Mouse (Mus musculus) cerebellum, adult 8-10 months (tissue): Measurements from ENCODE around the gene Abhd4.

Experiments
- DNase-seq: peaks from one replicate; pipeline ENCODE4 v3.0.0; 2022

Abhd4 gene

GRCm38 (mm10) chr14:54253741-54254291 is at the start of gene Abhd4, which contains the start of gene Dad1:
TSS of gene Abhd4 (plus strand) at chr14:54254188.
TSS of gene Dad1 (minus strand) at chr14:54254104.
- peak; percentile 98 for DNase-seq

GRCm38 (mm10) chr14:54204311-54204710 is 49.7 kb upstream of the Abhd4 start:
- no peak for DNase-seq

- no peak for DNase-seq
Measured at GRCm38 (mm10) chr14:54204786-54205185, 49.2 kb upstream of the Abhd4 start.

- no peak for DNase-seq
Measured at GRCm38 (mm10) chr14:54205904-54206303, 48.1 kb upstream of the Abhd4 start.

GRCm38 (mm10) chr14:54206309-54206708 is 47.7 kb upstream of the Abhd4 start:
- DNase-seq: no peak

GRCm38 (mm10) chr14:54206750-54207550 is 47.0 kb upstream of the Abhd4 start:
- DNase-seq: no peak

GRCm38 (mm10) chr14:54207924-54208323 is 46.1 kb upstream of the Abhd4 start:
- DNase-seq: no peak

- no peak for DNase-seq
Measured at GRCm38 (mm10) chr14:54208741-54209140, 45.2 kb upstream of the Abhd4 start.

GRCm38 (mm10) chr14:54209932-54210331 is 44.1 kb upstream of the Abhd4 start:
- no peak for DNase-seq

GRCm38 (mm10) chr14:54210401-54210800 is 43.6 kb upstream of the Abhd4 start:
- no peak for DNase-seq

GRCm38 (mm10) chr14:54211199-54211598 is 42.8 kb upstream of the Abhd4 start:
- no peak for DNase-seq

- DNase-seq: no peak
Measured at GRCm38 (mm10) chr14:54211755-54212154, 42.2 kb upstream of the Abhd4 start.

GRCm38 (mm10) chr14:54213734-54214133 is 40.3 kb upstream of the Abhd4 start:
- no peak for DNase-seq

GRCm38 (mm10) chr14:54214477-54214876 is 39.5 kb upstream of the Abhd4 start:
- DNase-seq: no peak

- DNase-seq: no peak
Measured at GRCm38 (mm10) chr14:54214901-54215300, 39.1 kb upstream of the Abhd4 start.

- no peak for DNase-seq
Measured at GRCm38 (mm10) chr14:54216126-54216525, 37.9 kb upstream of the Abhd4 start.

GRCm38 (mm10) chr14:54218233-54218632 is 35.8 kb upstream of the Abhd4 start:
- no peak for DNase-seq

GRCm38 (mm10) chr14:54218721-54219120 is 35.3 kb upstream of the Abhd4 start:
- DNase-seq: no peak

- no peak for DNase-seq
Measured at GRCm38 (mm10) chr14:54219256-54219655, 34.7 kb upstream of the Abhd4 start.

- no peak for DNase-seq
Measured at GRCm38 (mm10) chr14:54219849-54220248, 34.1 kb upstream of the Abhd4 start.

GRCm38 (mm10) chr14:54220726-54221494 is 33.1 kb upstream of the Abhd4 start:
- DNase-seq: no peak

GRCm38 (mm10) chr14:54221641-54222040 is 32.3 kb upstream of the Abhd4 start:
- DNase-seq: no peak

- DNase-seq: no peak
Measured at GRCm38 (mm10) chr14:54222289-54222727, 31.7 kb upstream of the Abhd4 start.
